Mouse (Mus musculus) heart, postnatal 0 days (tissue): ENCODE data around the gene Ppp3r2.

Experiments
- CTCF ChIP-seq: IDR thresholded peaks from 2 replicates; pipeline ENCODE4 v1.5.1; 2016; ENCODE audit warnings: antibody characterized with exemption, control low read depth, low read depth
- EP300 ChIP-seq: IDR thresholded peaks from 2 replicates; pipeline ENCODE4 v1.6.1; 2016; ENCODE audit warnings: antibody characterized with exemption, low read depth

DNA sequence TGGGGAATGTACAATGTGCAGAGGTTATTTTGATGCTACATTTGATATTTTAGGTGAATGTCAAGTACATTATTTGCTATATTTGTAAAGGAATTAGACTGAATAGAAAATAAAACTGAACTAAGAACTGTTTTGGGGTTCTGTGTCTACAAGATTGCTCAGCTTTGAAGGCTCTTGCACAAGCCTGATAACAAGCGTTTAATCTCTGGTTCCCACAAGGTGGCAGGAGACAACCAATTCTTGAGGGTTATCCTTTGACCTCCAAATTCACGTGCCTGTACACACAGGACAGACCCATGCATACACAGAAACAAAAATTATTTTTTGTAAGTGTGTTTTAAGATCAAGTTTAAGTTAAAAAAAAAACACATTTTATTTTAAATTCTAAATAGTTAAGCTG is 41.9 kb downstream of the Ppp3r2 start:
- TF ChIP-seq CTCF (no peak), EP300 (no peak)
